Mouse (Mus musculus): ENCODE data around the gene Ptk7. TPM values are rescaled to one million over a fixed set of nuclear protein-coding genes. Genes with fewer than 3 reads are reported as not detected.

Ptk7 gene
- polyA plus RNA-seq, 1 experiment = 38.7 TPM

GRCm38 (mm10) chr17:46656054-46656453 is 26.8 kb upstream of the Ptk7 start:
- TF ChIP-seq CTCF (IDR thresholded peaks at IDR 0.05; ENCODE audit: borderline replicate concordance, extremely low read depth, insufficient read depth, insufficient read length) = no peak
- TF ChIP-seq POLR2A (IDR thresholded peaks at IDR 0.05; ENCODE audit: borderline replicate concordance, extremely low read depth, insufficient read depth, insufficient read length, poor library complexity, severe bottlenecking) = no peak

GRCm38 (mm10) chr17:46651755-46652547 is 22.6 kb upstream of the Ptk7 start:
- peak; percentile 40 for DNase-seq (ENCODE audit: low read depth)
- TF ChIP-seq POLR2A (IDR thresholded peaks at IDR 0.05; ENCODE audit: borderline replicate concordance, extremely low read depth, insufficient read depth, insufficient read length, poor library complexity, severe bottlenecking) (no peak), CTCF (IDR thresholded peaks at IDR 0.05; ENCODE audit: borderline replicate concordance, extremely low read depth, insufficient read depth, insufficient read length) (no peak)

More at GRCm38 (mm10) chr17:46656054-46656453, 26.8 kb upstream of the Ptk7 start:
- DNase-seq (ENCODE audit: low read depth) = no peak

GRCm38 (mm10) chr17:46651292-46651691 is 22.0 kb upstream of the Ptk7 start:
- TF ChIP-seq CTCF (IDR thresholded peaks at IDR 0.05; ENCODE audit: borderline replicate concordance, extremely low read depth, insufficient read depth, insufficient read length) (no peak), POLR2A (IDR thresholded peaks at IDR 0.05; ENCODE audit: borderline replicate concordance, extremely low read depth, insufficient read depth, insufficient read length, poor library complexity, severe bottlenecking) (no peak)

GRCm38 (mm10) chr17:46650232-46651031 is 21.1 kb upstream of the Ptk7 start, which contains the start of gene Cul7:
Gene Cul7 (plus strand): TSS chr17:46650337.
- DNase-seq (ENCODE audit: low read depth) = peak; percentile 98
- peak; percentile 82 for TF ChIP-seq POLR2A (IDR thresholded peaks at IDR 0.05; ENCODE audit: borderline replicate concordance, extremely low read depth, insufficient read depth, insufficient read length, poor library complexity, severe bottlenecking)
- TF ChIP-seq CTCF (IDR thresholded peaks at IDR 0.05; ENCODE audit: borderline replicate concordance, extremely low read depth, insufficient read depth, insufficient read length) = no peak

More at GRCm38 (mm10) chr17:46651292-46651691, 22.0 kb upstream of the Ptk7 start:
- DNase-seq (ENCODE audit: low read depth) = peak; percentile 14

GRCm38 (mm10) chr17:46649811-46650210 is 20.5 kb upstream of the Ptk7 start:
- peak; percentile 7 for DNase-seq (ENCODE audit: low read depth)
- no peak for TF ChIP-seq CTCF (IDR thresholded peaks at IDR 0.05; ENCODE audit: borderline replicate concordance, extremely low read depth, insufficient read depth, insufficient read length)
- no peak for TF ChIP-seq POLR2A (IDR thresholded peaks at IDR 0.05; ENCODE audit: borderline replicate concordance, extremely low read depth, insufficient read depth, insufficient read length, poor library complexity, severe bottlenecking)

GRCm38 (mm10) chr17:46648436-46648835 is 19.1 kb upstream of the Ptk7 start:
- no peak for TF ChIP-seq POLR2A (IDR thresholded peaks at IDR 0.05; ENCODE audit: borderline replicate concordance, extremely low read depth, insufficient read depth, insufficient read length, poor library complexity, severe bottlenecking)
- no peak for DNase-seq (ENCODE audit: low read depth)

- TF ChIP-seq POLR2A (IDR thresholded peaks at IDR 0.05; ENCODE audit: borderline replicate concordance, extremely low read depth, insufficient read depth, insufficient read length, poor library complexity, severe bottlenecking) (no peak), CTCF (IDR thresholded peaks at IDR 0.05; ENCODE audit: borderline replicate concordance, extremely low read depth, insufficient read depth, insufficient read length) (no peak)
- DNase-seq (ENCODE audit: low read depth) = no peak
Observed at GRCm38 (mm10) chr17:46647279-46647678, 18.0 kb upstream of the Ptk7 start.

- no peak for TF ChIP-seq POLR2A (IDR thresholded peaks at IDR 0.05; ENCODE audit: borderline replicate concordance, extremely low read depth, insufficient read depth, insufficient read length, poor library complexity, severe bottlenecking)
- no peak for TF ChIP-seq CTCF (IDR thresholded peaks at IDR 0.05; ENCODE audit: borderline replicate concordance, extremely low read depth, insufficient read depth, insufficient read length)
- no peak for DNase-seq (ENCODE audit: low read depth)
Observed at GRCm38 (mm10) chr17:46646322-46646662, 17.0 kb upstream of the Ptk7 start.

GRCm38 (mm10) chr17:46645561-46646321 is 16.4 kb upstream of the Ptk7 start, which contains the start of the genes Klc4 and Mrpl2:
Gene Klc4 (minus strand): TSS chr17:46646022.
Gene Mrpl2 (plus strand): TSS chr17:46646229.
- peak; percentile 100 for DNase-seq (ENCODE audit: low read depth)
- TF ChIP-seq CTCF (IDR thresholded peaks at IDR 0.05; ENCODE audit: borderline replicate concordance, extremely low read depth, insufficient read depth, insufficient read length) (no peak), POLR2A (IDR thresholded peaks at IDR 0.05; ENCODE audit: borderline replicate concordance, extremely low read depth, insufficient read depth, insufficient read length, poor library complexity, severe bottlenecking) (peak; percentile 89)

- DNase-seq (ENCODE audit: low read depth) = no peak
Observed at GRCm38 (mm10) chr17:46644916-46645475, 15.7 kb upstream of the Ptk7 start.

More at GRCm38 (mm10) chr17:46644916-46645475, 15.7 kb upstream of the Ptk7 start:
- TF ChIP-seq CTCF (IDR thresholded peaks at IDR 0.05; ENCODE audit: borderline replicate concordance, extremely low read depth, insufficient read depth, insufficient read length) (no peak), POLR2A (IDR thresholded peaks at IDR 0.05; ENCODE audit: borderline replicate concordance, extremely low read depth, insufficient read depth, insufficient read length, poor library complexity, severe bottlenecking) (no peak)
